Mouse (Mus musculus): Measurements from ENCODE around the gene Gm49318. TPM values are rescaled to one million over a fixed set of nuclear protein-coding genes. Genes with fewer than 3 reads are reported as not detected.

Gene Gm49318
- polyA plus RNA-seq, 1 experiment from 2014 or later, result not detected

GRCm38 (mm10) chr9:22065642-22066041, 5.4 kb downstream of the Gm49318 start:
- Histone ChIP-seq H3K36me3 (peaks cover 67% of the 10 kb centered on the region), H3K4me2 (no peak overlapping the region), H3K4me3 (no peak overlapping the region), H3K27ac (no peak overlapping the region), H3K27me3 (no peaks in the 10 kb centered on the region), H3K9me3 (no peaks in the 10 kb centered on the region), H3K4me1 (peaks cover 5% of the 10 kb centered on the region; the same call in 1 of the 2 replicates), H3K9ac (no peak overlapping the region)
- no peak for ATAC-seq (ENCODE audit: insufficient number of reproducible peaks, low FRiP score, low TSS enrichment, low read depth)
- 94% methylated on average over 11 of the region's 11 CpGs for WGBS

- no peak overlapping the region for H3K9ac ChIP-seq
- WGBS, result 87% methylated on average over 3 of the region's 3 CpGs
- no peak for ATAC-seq (ENCODE audit: insufficient number of reproducible peaks, low FRiP score, low TSS enrichment, low read depth)
- H3K27me3 ChIP-seq, result no peaks in the 10 kb centered on the region
- H3K27ac ChIP-seq, result no peak overlapping the region
- peaks cover 73% of the 10 kb centered on the region for H3K36me3 ChIP-seq
- H3K9me3 ChIP-seq, result no peaks in the 10 kb centered on the region
- H3K4me1 ChIP-seq, result no peaks in the 10 kb centered on the region
- H3K4me3 ChIP-seq, result no peak overlapping the region
- no peak overlapping the region for H3K4me2 ChIP-seq
Measured at GRCm38 (mm10) chr9:22064341-22064740, 6.7 kb downstream of the Gm49318 start.

- 68% methylated on average over 2 of the region's 2 CpGs for WGBS
- H3K4me1 ChIP-seq, result no peaks in the 10 kb centered on the region
- H3K9me3 ChIP-seq, result no peaks in the 10 kb centered on the region
- no peak for ATAC-seq (ENCODE audit: insufficient number of reproducible peaks, low FRiP score, low TSS enrichment, low read depth)
- no peak overlapping the region for H3K4me2 ChIP-seq
- H3K4me3 ChIP-seq, result no peak overlapping the region
- H3K9ac ChIP-seq, result no peak overlapping the region
- peaks cover 2% of the 10 kb centered on the region for H3K27me3 ChIP-seq
- no peak overlapping the region for H3K27ac ChIP-seq
- peaks cover 81% of the 10 kb centered on the region for H3K36me3 ChIP-seq
Measured at GRCm38 (mm10) chr9:22061339-22061738, 9.7 kb downstream of the Gm49318 start.

- Histone ChIP-seq H3K4me3 (no peak overlapping the region), H3K36me3 (peaks cover 52% of the 10 kb centered on the region), H3K4me2 (no peak overlapping the region), H3K4me1 (peaks cover 6% of the 10 kb centered on the region), H3K9me3 (no peaks in the 10 kb centered on the region), H3K9ac (no peak overlapping the region), H3K27me3 (peaks cover 33% of the 10 kb centered on the region), H3K27ac (no peak overlapping the region)
- WGBS, result 90% methylated on average over 9 of the region's 9 CpGs
- ATAC-seq (ENCODE audit: insufficient number of reproducible peaks, low FRiP score, low TSS enrichment, low read depth), result no peak
Measured at GRCm38 (mm10) chr9:22058011-22058424, 13.0 kb downstream of the Gm49318 start.

GRCm38 (mm10) chr9:22057031-22057517, 14.0 kb downstream of the Gm49318 start:
- Histone ChIP-seq H3K4me2 (no peak overlapping the region), H3K36me3 (peaks cover 42% of the 10 kb centered on the region), H3K27ac (no peak overlapping the region), H3K9me3 (no peaks in the 10 kb centered on the region), H3K27me3 (peaks cover 43% of the 10 kb centered on the region), H3K4me1 (peaks cover 7% of the 10 kb centered on the region), H3K4me3 (no peak overlapping the region), H3K9ac (no peak overlapping the region)
- no peak for ATAC-seq (ENCODE audit: insufficient number of reproducible peaks, low FRiP score, low TSS enrichment, low read depth)
- 87% methylated on average over 9 of the region's 9 CpGs for WGBS

GRCm38 (mm10) chr9:22056303-22056910, 14.7 kb downstream of the Gm49318 start:
- ATAC-seq (ENCODE audit: insufficient number of reproducible peaks, low FRiP score, low TSS enrichment, low read depth), result no peak
- H3K36me3 ChIP-seq, result peaks cover 36% of the 10 kb centered on the region
- peaks cover 14% of the 10 kb centered on the region for H3K4me1 ChIP-seq
- no peak overlapping the region for H3K4me2 ChIP-seq
- H3K9ac ChIP-seq, result no peak overlapping the region
- 76% methylated on average over 9 of the region's 9 CpGs for WGBS
- no peak overlapping the region for H3K27ac ChIP-seq
- H3K4me3 ChIP-seq, result no peak overlapping the region
- peaks cover 49% of the 10 kb centered on the region for H3K27me3 ChIP-seq
- no peaks in the 10 kb centered on the region for H3K9me3 ChIP-seq

- Histone ChIP-seq H3K9me3 (no peaks in the 10 kb centered on the region), H3K27ac (no peak overlapping the region), H3K4me3 (no peak overlapping the region), H3K4me1 (peaks cover 21% of the 10 kb centered on the region), H3K9ac (no peak overlapping the region), H3K36me3 (peaks cover 31% of the 10 kb centered on the region), H3K4me2 (no peak overlapping the region), H3K27me3 (peaks cover 56% of the 10 kb centered on the region)
- ATAC-seq (ENCODE audit: insufficient number of reproducible peaks, low FRiP score, low TSS enrichment, low read depth), result no peak
- WGBS, result 27% methylated on average over 29 of the region's 29 CpGs
Measured at GRCm38 (mm10) chr9:22055713-22056112, 15.3 kb downstream of the Gm49318 start.

- no peak overlapping the region for H3K4me2 ChIP-seq
- H3K4me3 ChIP-seq, result peak overlapping the region; percentile 0; the same call in 1 of the 2 replicates
Measured at GRCm38 (mm10) chr9:22054411-22055076, 16.5 kb downstream of the Gm49318 start.

GRCm38 (mm10) chr9:22053657-22054056, 17.4 kb downstream of the Gm49318 start:
- Histone ChIP-seq H3K36me3 (peaks cover 19% of the 10 kb centered on the region), H3K4me3 (no peak overlapping the region), H3K27ac (no peak overlapping the region), H3K9ac (no peak overlapping the region), H3K9me3 (no peaks in the 10 kb centered on the region), H3K4me2 (no peak overlapping the region), H3K4me1 (peaks cover 25% of the 10 kb centered on the region), H3K27me3 (peaks cover 77% of the 10 kb centered on the region)
- ATAC-seq (ENCODE audit: insufficient number of reproducible peaks, low FRiP score, low TSS enrichment, low read depth), result no peak
- 29% methylated on average over 6 of the region's 7 CpGs for whole genome bisulfite sequencing

More at GRCm38 (mm10) chr9:22054411-22055076, 16.5 kb downstream of the Gm49318 start:
- WGBS, result 3% methylated on average over 32 of the region's 32 CpGs
- H3K36me3 ChIP-seq, result peaks cover 26% of the 10 kb centered on the region
- ATAC-seq (ENCODE audit: insufficient number of reproducible peaks, low FRiP score, low TSS enrichment, low read depth), result no peak
- no peak overlapping the region for H3K27ac ChIP-seq
- H3K9me3 ChIP-seq, result no peaks in the 10 kb centered on the region
- H3K27me3 ChIP-seq, result peaks cover 68% of the 10 kb centered on the region
- peaks cover 25% of the 10 kb centered on the region for H3K4me1 ChIP-seq
- H3K9ac ChIP-seq, result no peak overlapping the region

- H3K27me3 ChIP-seq, result peaks cover 85% of the 10 kb centered on the region
- ATAC-seq (ENCODE audit: insufficient number of reproducible peaks, low FRiP score, low TSS enrichment, low read depth), result no peak
- H3K4me3 ChIP-seq, result peak within 1 kb of the TSS; percentile 32
- H3K9ac ChIP-seq, result no peak within 1 kb of the TSS
- peaks cover 25% of the 10 kb centered on the region for H3K4me1 ChIP-seq
- peak within 1 kb of the TSS; percentile 54 for H3K4me2 ChIP-seq
- WGBS, result under 1% methylated on average over 26 of the region's 28 CpGs
- H3K9me3 ChIP-seq, result no peaks in the 10 kb centered on the region
- H3K27ac ChIP-seq, result no peak within 1 kb of the TSS
- peaks cover 3% of the 10 kb centered on the region for H3K36me3 ChIP-seq
Measured at GRCm38 (mm10) chr9:22051958-22052254, 19.2 kb downstream of the Gm49318 start, which contains the start of gene Elavl3. Elavl3 (minus strand) TSS chr9:22052023.

GRCm38 (mm10) chr9:22051161-22051957, 19.7 kb downstream of the Gm49318 start:
- Histone ChIP-seq H3K27me3 (peaks cover 83% of the 10 kb centered on the region), H3K9me3 (no peaks in the 10 kb centered on the region), H3K27ac (no peak overlapping the region), H3K36me3 (no peaks in the 10 kb centered on the region), H3K4me2 (peak overlapping the region; percentile 54), H3K4me3 (peak overlapping the region; percentile 32), H3K9ac (no peak overlapping the region), H3K4me1 (peaks cover 25% of the 10 kb centered on the region)
- ATAC-seq (ENCODE audit: insufficient number of reproducible peaks, low FRiP score, low TSS enrichment, low read depth), result no peak
- WGBS, result under 1% methylated on average over 60 of the region's 67 CpGs

Measured in limb, embryonic 15.5 days (tissue).